Comparison of ENCODE assay signal across 20 mouse cellular contexts in the genomic region with DNA sequence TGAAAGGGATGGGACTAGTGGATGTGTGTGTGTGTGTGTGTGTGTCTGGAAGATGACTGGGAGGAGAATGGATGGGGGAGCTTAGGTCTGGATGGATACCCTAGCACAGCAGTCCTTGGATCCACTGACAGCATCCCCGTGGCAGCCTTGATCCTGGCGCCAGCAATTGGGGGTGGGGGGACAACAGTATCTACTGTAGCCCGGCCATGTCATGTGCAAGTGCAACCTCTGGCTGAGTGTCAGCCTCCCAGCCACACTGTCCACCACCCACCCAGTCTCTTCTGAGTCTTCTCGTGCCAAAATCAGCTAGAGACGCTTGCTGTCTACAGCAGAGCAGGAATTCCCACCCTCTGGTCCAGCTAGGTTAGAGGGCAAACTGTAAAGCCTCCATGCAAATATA. TPM values are rescaled to one million over a fixed set of nuclear protein-coding genes. Genes with fewer than 3 reads are reported as not detected.
DNase-seq lines count a peak whose midpoint lies in the region; ATAC-seq and TF ChIP-seq lines count a peak whose summit lies in the region.
"Had no signal": no experiment of that assay in that cellular context is flagged by ENCODE, and none has a peak within 500 bp of the region (broad histone marks: within the 10 kb centered on the region; RNA-seq: fewer than 3 reads in every experiment).

No protein-coding gene starts in this region.

- no peak overlapping the region for H3K4me3 ChIP-seq in midbrain, embryonic 15.5 days
- H3K4me3 ChIP-seq in midbrain, embryonic 13.5 days (replicated peaks) = no peak overlapping the region
- no peak overlapping the region for H3K4me3 ChIP-seq in midbrain, postnatal 0 days (ENCODE audit: low read depth, low read length)
- H3K4me3 ChIP-seq: erythroblast, embryonic 14.5 days; liver, embryonic 15.5 days had no signal

- 0 out of 2 replicates have a peak, but pooled peaks cover 8% of the 10 kb centered on the region for H3K4me1 ChIP-seq in midbrain, embryonic 15.5 days
- H3K4me1 ChIP-seq in midbrain, embryonic 13.5 days (replicated peaks) = 0 out of 2 replicates have a peak, but pooled peaks cover 9% of the 10 kb centered on the region
- no peaks in the 10 kb centered on the region for H3K4me1 ChIP-seq in midbrain, postnatal 0 days (ENCODE audit: insufficient read depth, low read length)
- H3K4me1 ChIP-seq: liver, embryonic 15.5 days had no signal

- no peak overlapping the region for H3K9ac ChIP-seq in midbrain, embryonic 15.5 days
- no peak overlapping the region for H3K9ac ChIP-seq in midbrain, embryonic 13.5 days (replicated peaks)
- no peak overlapping the region for H3K9ac ChIP-seq in midbrain, postnatal 0 days (replicated peaks; ENCODE audit: low read length, poor library complexity, severe bottlenecking)
- H3K9ac ChIP-seq: liver, embryonic 15.5 days had no signal

- 54% methylated on average over 5 of the region's 5 CpGs for WGBS in midbrain, embryonic 15.5 days
- 56% methylated on average over 5 of the region's 5 CpGs for WGBS in midbrain, embryonic 13.5 days
- WGBS in midbrain, postnatal 0 days = 56% methylated on average over 5 of the region's 5 CpGs

- H3K27ac ChIP-seq in midbrain, embryonic 15.5 days = no peak overlapping the region
- no peak overlapping the region for H3K27ac ChIP-seq in midbrain, embryonic 13.5 days
- H3K27ac ChIP-seq in midbrain, postnatal 0 days (ENCODE audit: low read depth, low read length) = no peak overlapping the region
- H3K27ac ChIP-seq: liver, embryonic 15.5 days had no signal

- DNase-seq in heart, postnatal 4 days = peak; percentile 58
- no peak for DNase-seq in heart, postnatal 25 days (ENCODE audit: low spot score)
- DNase-seq in kidney, postnatal 4 days = peak; percentile 23 to 37
- no peak for DNase-seq in kidney, adult 8-10 months
- peak; percentile 73 for DNase-seq in midbrain, postnatal 0 days (ENCODE audit: low spot score)
- DNase-seq: adrenal gland, postnatal 25 days; cerebellum, adult 2 months; heart, adult 11 months; kidney, postnatal 36 days had no signal

- no peaks in the 10 kb centered on the region for H3K9me3 ChIP-seq in midbrain, embryonic 15.5 days
- no peaks in the 10 kb centered on the region for H3K9me3 ChIP-seq in midbrain, embryonic 13.5 days
- H3K9me3 ChIP-seq in midbrain, postnatal 0 days (ENCODE audit: low read length) = no peaks in the 10 kb centered on the region
- H3K9me3 ChIP-seq: liver, embryonic 15.5 days had no signal

- 0 out of 2 replicates have a peak, but pooled peaks have one; percentile 30 for ATAC-seq in midbrain, embryonic 15.5 days (replicated peaks)
- ATAC-seq in midbrain, embryonic 13.5 days = no peak
- peak; percentile 56; the same call in 1 of the 2 replicates for ATAC-seq in midbrain, postnatal 0 days (ENCODE audit: low FRiP score)
- ATAC-seq: activated CD4-positive, CD25-positive, alpha-beta regulatory T cell, adult 4 months; Patski had no signal

- no peaks in the 10 kb centered on the region for H3K36me3 ChIP-seq in midbrain, embryonic 15.5 days (replicated peaks)
- no peaks in the 10 kb centered on the region for H3K36me3 ChIP-seq in midbrain, embryonic 13.5 days
- H3K36me3 ChIP-seq in midbrain, postnatal 0 days (ENCODE audit: insufficient read depth, low read length) = 0 out of 2 replicates have a peak, but pooled peaks cover 3% of the 10 kb centered on the region
- H3K36me3 ChIP-seq: liver, embryonic 15.5 days had no signal

- intact Hi-C loops in heart, postnatal 25 days (cut with DNase I) = no loop called here

- no peak overlapping the region for H3K4me2 ChIP-seq in midbrain, embryonic 15.5 days
- no peak overlapping the region for H3K4me2 ChIP-seq in midbrain, embryonic 13.5 days (replicated peaks)
- no peak overlapping the region for H3K4me2 ChIP-seq in midbrain, postnatal 0 days (ENCODE audit: low read depth, low read length, poor library complexity, severe bottlenecking)
- H3K4me2 ChIP-seq: liver, embryonic 15.5 days had no signal

- TF ChIP-seq CTCF in midbrain, postnatal 0 days (IDR thresholded peaks at IDR 0.05) = no peak

- H3K27me3 ChIP-seq in midbrain, embryonic 15.5 days (replicated peaks) = no peaks in the 10 kb centered on the region; the same call in 1 of the 2 replicates
- no peaks in the 10 kb centered on the region for H3K27me3 ChIP-seq in midbrain, embryonic 13.5 days
- H3K27me3 ChIP-seq in midbrain, postnatal 0 days (ENCODE audit: insufficient read depth, low read length) = no peaks in the 10 kb centered on the region
- H3K27me3 ChIP-seq: liver, embryonic 15.5 days had no signal

RNA-seq across cellular contexts. Expression of a gene that starts 54.3 kb away (rescaled TPM):
- total RNA-seq in heart, postnatal 4 days (2021) = 1 to 10 TPM in 1 of 2 experiments, under 1 TPM in 1; 0.95 to 1.3 TPM
- 1 to 10 TPM; 1.4 to 2.5 TPM for total RNA-seq in heart, postnatal 25 days (2021)
- 10.1 and 11.1 TPM in 2 replicates for polyA plus RNA-seq in midbrain, embryonic 15.5 days (2015; fragmentation: Nextera tagmentation; extraction: Ambion mirVana)
- polyA plus RNA-seq in midbrain, embryonic 13.5 days (2015; fragmentation: Nextera tagmentation; extraction: Ambion mirVana) = 3.0 and 3.3 TPM in 2 replicates
- 44.6 and 52.1 TPM in 2 replicates for total RNA-seq in midbrain, postnatal 0 days (2014; rRNA removed)
- polyA plus RNA-seq in midbrain, postnatal 0 days (2015; fragmentation: Nextera tagmentation; extraction: Ambion mirVana) = 10.2 and 10.7 TPM in 2 replicates
- total RNA-seq: common myeloid progenitor, adult 5-6 weeks; megakaryocyte-erythroid progenitor cell, adult 5-6 weeks; neutrophil, adult 5-6 weeks had no signal
- polyA plus RNA-seq: activated CD4-positive, CD25-positive, alpha-beta regulatory T cell, adult 4 months; C2C12; embryonic facial prominence, embryonic 11.5 days; liver, embryonic 15.5 days had no signal

Comparison
In these comparisons a context has a peak if more than half of its experiments do, and no peak if none do; other contexts are left out.
1. DNase-seq: peak in heart, postnatal 4 days (single experiment), kidney, postnatal 4 days (2 of 2) and midbrain, postnatal 0 days (single experiment); none in heart, postnatal 25 days (single experiment) and kidney, adult 8-10 months (0 of 2).
2. RNA of a gene that starts 54.3 kb away (total RNA-seq): 44.6 to 52.1 TPM in midbrain, postnatal 0 days; 1.4 to 2.5 TPM in heart, postnatal 25 days and 0.95 to 1.3 TPM in heart, postnatal 4 days; every median in the first group is over 10 times any median in the second.